Mouse (Mus musculus): Measurements from ENCODE around the gene Dock11. TPM values are rescaled to one million over a fixed set of nuclear protein-coding genes. Genes with fewer than 3 reads are reported as not detected.

The Dock11 gene
- total and polyA plus RNA-seq, 2 experiments from 2014 or later: 2.0 to 11.6 TPM

DNA sequence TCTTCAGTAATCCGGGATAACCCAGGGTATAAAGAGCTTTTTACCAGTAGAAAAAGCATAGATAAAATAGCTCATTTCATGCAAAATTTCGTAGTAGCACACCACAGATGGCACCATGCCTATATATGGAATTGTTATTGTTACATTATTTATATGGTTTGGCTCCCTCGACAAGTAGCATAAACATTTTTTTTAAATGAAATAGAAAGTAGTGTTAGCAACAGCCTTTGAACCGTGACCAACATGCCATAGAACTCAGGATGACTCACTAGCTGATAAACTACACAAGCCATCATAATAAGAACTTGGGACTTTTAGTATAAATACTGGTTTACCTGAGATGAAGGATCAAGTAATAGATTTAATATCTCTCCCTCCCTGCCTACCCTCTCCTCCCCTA is 188.5 kb downstream of the Dock11 start:
- ATAC-seq (ENCODE audit: insufficient read depth, low read depth): no peak
- Histone ChIP-seq H3K27ac (ENCODE audit: low read depth) (no peak overlapping the region), H3K4me2 (ENCODE audit: low read depth, low read length) (no peak overlapping the region), H3K9ac (replicated peaks; ENCODE audit: low read depth, low read length) (no peak overlapping the region), H3K9me3 (replicated peaks; ENCODE audit: control insufficient read depth, low read length) (no peaks in the 10 kb centered on the region), H3K4me3 (ENCODE audit: low read depth, low read length) (no peak overlapping the region), H3K36me3 (replicated peaks; ENCODE audit: control insufficient read depth, insufficient read depth, low read length) (no peaks in the 10 kb centered on the region), H3K4me1 (ENCODE audit: control insufficient read depth, insufficient read depth) (no peaks in the 10 kb centered on the region), H3K27me3 (ENCODE audit: control insufficient read depth, insufficient read depth, low read length) (no peaks in the 10 kb centered on the region)
- 65% methylated on average over 4 of the region's 4 CpGs for WGBS
- TF ChIP-seq EP300 (IDR thresholded peaks at IDR 0.05; ENCODE audit: low read depth) (no peak), CTCF (IDR thresholded peaks at IDR 0.05; ENCODE audit: low read depth) (no peak)
- no peak for DNase-seq (ENCODE audit: low spot score)

DNA sequence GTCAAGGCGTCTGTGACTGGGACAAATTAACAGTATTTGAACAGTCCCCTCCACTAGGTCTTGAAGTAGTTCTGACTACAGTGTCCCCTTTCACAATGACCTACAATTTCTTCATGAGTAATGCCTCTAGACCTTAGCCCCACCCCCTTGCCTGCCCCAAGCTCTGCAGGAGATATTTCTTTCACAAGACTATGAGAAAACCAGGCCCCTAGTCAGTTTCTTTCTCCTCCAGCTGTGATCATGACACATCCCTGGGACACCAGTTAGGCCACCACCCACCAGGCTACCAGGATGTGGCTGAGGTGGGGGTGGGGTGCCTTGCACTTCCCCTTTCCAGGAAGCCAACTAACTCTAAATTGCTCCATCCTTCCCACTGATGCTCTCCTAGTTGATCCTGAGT is 194.3 kb downstream of the Dock11 start:
- no peaks in the 10 kb centered on the region for H3K9me3 ChIP-seq (replicated peaks; ENCODE audit: control insufficient read depth, low read length)
- no peak overlapping the region for H3K4me2 ChIP-seq (ENCODE audit: low read depth, low read length)
- WGBS: 83% methylated on average over 1 of the region's 1 CpGs
- DNase-seq (ENCODE audit: low spot score): no peak
- TF ChIP-seq CTCF (IDR thresholded peaks at IDR 0.05; ENCODE audit: low read depth) (no peak), EP300 (IDR thresholded peaks at IDR 0.05; ENCODE audit: low read depth) (no peak)
- H3K27ac ChIP-seq (ENCODE audit: low read depth): no peak overlapping the region
- H3K4me1 ChIP-seq (ENCODE audit: control insufficient read depth, insufficient read depth): no peaks in the 10 kb centered on the region
- H3K27me3 ChIP-seq (ENCODE audit: control insufficient read depth, insufficient read depth, low read length): no peaks in the 10 kb centered on the region
- no peak overlapping the region for H3K9ac ChIP-seq (replicated peaks; ENCODE audit: low read depth, low read length)
- no peaks in the 10 kb centered on the region for H3K36me3 ChIP-seq (replicated peaks; ENCODE audit: control insufficient read depth, insufficient read depth, low read length)
- no peak for ATAC-seq (ENCODE audit: insufficient read depth, low read depth)
- H3K4me3 ChIP-seq (ENCODE audit: low read depth, low read length): no peak overlapping the region

GRCm38 (mm10) chrX:36088464-36089256 is 200.0 kb downstream of the Dock11 start:
- no peaks in the 10 kb centered on the region for H3K9me3 ChIP-seq (replicated peaks; ENCODE audit: control insufficient read depth, low read length)
- no peaks in the 10 kb centered on the region for H3K4me1 ChIP-seq (ENCODE audit: control insufficient read depth, insufficient read depth)
- WGBS: 74% methylated on average over 6 of the region's 6 CpGs
- H3K27me3 ChIP-seq (ENCODE audit: control insufficient read depth, insufficient read depth, low read length): no peaks in the 10 kb centered on the region
- H3K27ac ChIP-seq (ENCODE audit: low read depth): no peak overlapping the region
- no peak overlapping the region for H3K4me2 ChIP-seq (ENCODE audit: low read depth, low read length)
- H3K4me3 ChIP-seq (ENCODE audit: low read depth, low read length): no peak overlapping the region
- ATAC-seq (ENCODE audit: insufficient read depth, low read depth): no peak
- no peaks in the 10 kb centered on the region for H3K36me3 ChIP-seq (replicated peaks; ENCODE audit: control insufficient read depth, insufficient read depth, low read length)
- TF ChIP-seq EP300 (IDR thresholded peaks at IDR 0.05; ENCODE audit: low read depth) (no peak), CTCF (IDR thresholded peaks at IDR 0.05; ENCODE audit: low read depth) (no peak)
- DNase-seq (ENCODE audit: low spot score): no peak
- H3K9ac ChIP-seq (replicated peaks; ENCODE audit: low read depth, low read length): no peak overlapping the region

DNA sequence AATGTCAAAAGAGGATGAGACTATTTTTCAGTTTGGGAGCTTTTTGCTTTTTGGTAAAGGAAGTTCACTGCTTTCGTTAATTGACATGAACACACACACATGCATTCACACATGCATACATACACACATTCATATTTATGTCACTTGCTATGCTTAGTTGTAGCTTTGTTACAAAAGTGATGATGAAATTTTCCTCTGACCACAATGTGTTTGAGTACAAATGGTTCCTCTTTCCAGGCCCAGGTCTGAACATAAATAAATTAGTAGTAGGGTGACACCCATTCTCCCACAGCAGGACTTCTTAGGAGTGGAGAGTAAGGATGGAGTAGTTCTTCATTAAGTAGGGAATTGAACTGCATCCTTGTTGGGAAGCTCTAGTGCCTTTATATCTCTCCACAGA is 212.3 kb downstream of the Dock11 start:
- Histone ChIP-seq H3K4me3 (ENCODE audit: low read depth, low read length) (no peak overlapping the region), H3K4me1 (ENCODE audit: control insufficient read depth, insufficient read depth) (no peaks in the 10 kb centered on the region), H3K36me3 (replicated peaks; ENCODE audit: control insufficient read depth, insufficient read depth, low read length) (no peaks in the 10 kb centered on the region), H3K9ac (replicated peaks; ENCODE audit: low read depth, low read length) (no peak overlapping the region), H3K27me3 (ENCODE audit: control insufficient read depth, insufficient read depth, low read length) (no peaks in the 10 kb centered on the region), H3K27ac (ENCODE audit: low read depth) (no peak overlapping the region), H3K4me2 (ENCODE audit: low read depth, low read length) (no peak overlapping the region), H3K9me3 (replicated peaks; ENCODE audit: control insufficient read depth, low read length) (no peaks in the 10 kb centered on the region)
- TF ChIP-seq EP300 (IDR thresholded peaks at IDR 0.05; ENCODE audit: low read depth) (no peak), CTCF (IDR thresholded peaks at IDR 0.05; ENCODE audit: low read depth) (no peak)
- DNase-seq (ENCODE audit: low spot score) (no peak), ATAC-seq (ENCODE audit: insufficient read depth, low read depth) (no peak)
- WGBS: 73% methylated on average over 1 of the region's 1 CpGs

- Histone ChIP-seq H3K9me3 (replicated peaks; ENCODE audit: control insufficient read depth, low read length) (no peaks in the 10 kb centered on the region), H3K4me3 (ENCODE audit: low read depth, low read length) (no peak overlapping the region), H3K9ac (replicated peaks; ENCODE audit: low read depth, low read length) (no peak overlapping the region), H3K27ac (ENCODE audit: low read depth) (no peak overlapping the region), H3K27me3 (ENCODE audit: control insufficient read depth, insufficient read depth, low read length) (no peaks in the 10 kb centered on the region), H3K4me2 (ENCODE audit: low read depth, low read length) (no peak overlapping the region), H3K36me3 (replicated peaks; ENCODE audit: control insufficient read depth, insufficient read depth, low read length) (no peaks in the 10 kb centered on the region), H3K4me1 (ENCODE audit: control insufficient read depth, insufficient read depth) (no peaks in the 10 kb centered on the region)
- no peak for ATAC-seq (ENCODE audit: insufficient read depth, low read depth)
- no peak for DNase-seq (ENCODE audit: low spot score)
- no peak for TF ChIP-seq EP300 (IDR thresholded peaks at IDR 0.05; ENCODE audit: low read depth)
- TF ChIP-seq CTCF (IDR thresholded peaks at IDR 0.05; ENCODE audit: low read depth): no peak
- 63% methylated on average over 3 of the region's 3 CpGs for WGBS
These were observed 212.7 kb downstream of the Dock11 start for GRCm38 (mm10) chrX:36101318-36101717.

DNA sequence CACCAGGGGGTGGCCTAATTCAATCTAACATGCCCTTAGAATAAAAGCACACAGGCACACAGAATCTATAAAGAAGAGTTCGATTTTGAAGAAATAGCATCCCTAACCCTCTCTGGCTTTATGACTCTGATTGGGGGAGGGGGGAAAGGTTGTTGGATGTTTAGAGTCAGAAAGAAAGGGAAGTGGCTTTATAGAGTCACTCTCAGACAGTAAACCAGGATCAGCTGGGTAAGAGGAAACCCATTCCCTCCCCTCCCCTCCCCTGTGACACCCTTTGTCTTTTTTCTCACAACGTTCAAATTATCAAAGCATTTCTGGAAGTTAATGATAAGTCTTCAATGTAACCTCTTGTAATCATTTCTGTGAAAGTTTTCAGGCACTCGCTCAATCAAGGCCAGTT is 220.0 kb downstream of the Dock11 start:
- TF ChIP-seq CTCF (IDR thresholded peaks at IDR 0.05; ENCODE audit: low read depth) (no peak), EP300 (IDR thresholded peaks at IDR 0.05; ENCODE audit: low read depth) (no peak)
- ATAC-seq (ENCODE audit: insufficient read depth, low read depth): no peak
- no peak overlapping the region for H3K9ac ChIP-seq (replicated peaks; ENCODE audit: low read depth, low read length)

More for the DNA sequence above, 220.0 kb downstream of the Dock11 start:
- DNase-seq (ENCODE audit: low spot score): no peak
- Histone ChIP-seq H3K4me1 (ENCODE audit: control insufficient read depth, insufficient read depth) (no peaks in the 10 kb centered on the region), H3K4me3 (ENCODE audit: low read depth, low read length) (no peak overlapping the region), H3K36me3 (replicated peaks; ENCODE audit: control insufficient read depth, insufficient read depth, low read length) (no peaks in the 10 kb centered on the region), H3K27ac (ENCODE audit: low read depth) (no peak overlapping the region), H3K4me2 (ENCODE audit: low read depth, low read length) (no peak overlapping the region), H3K27me3 (ENCODE audit: control insufficient read depth, insufficient read depth, low read length) (no peaks in the 10 kb centered on the region), H3K9me3 (replicated peaks; ENCODE audit: control insufficient read depth, low read length) (no peaks in the 10 kb centered on the region)
- WGBS: 39% methylated on average over 3 of the region's 3 CpGs
